Mouse (Mus musculus): ENCODE measurements around the gene Cyth4. TPM values are rescaled to one million over a fixed set of nuclear protein-coding genes. Genes with fewer than 3 reads are reported as not detected.
A peak's percentile ranks its signal among the peaks of the same experiment; 100 is the strongest.

The Cyth4 gene
- polyA plus RNA-seq (2015; fragmentation: Nextera tagmentation; extraction: Ambion mirVana), result 6.7 and 7.0 TPM in 2 replicates

DNA sequence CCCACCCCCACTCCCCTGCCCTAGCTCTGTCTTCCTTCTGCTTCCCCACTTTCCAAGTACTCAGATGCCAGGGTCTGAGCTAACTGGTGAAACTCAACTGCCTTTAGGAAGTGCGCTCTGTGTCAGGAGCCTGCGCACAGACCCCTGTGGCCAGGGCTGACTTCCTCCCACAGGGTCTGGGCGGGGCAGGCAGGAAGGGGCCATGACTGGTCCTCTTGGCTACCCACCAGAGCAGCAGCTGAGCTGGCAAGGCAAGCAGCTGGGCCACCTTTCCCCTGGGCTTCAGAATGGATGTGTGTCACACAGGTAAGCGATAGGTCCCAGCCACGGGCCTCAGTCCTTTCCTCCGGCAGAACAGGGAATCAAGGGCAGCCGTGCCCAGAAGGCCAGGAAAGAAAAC, at the start of gene Cyth4:
Cyth4 (plus strand) TSS at position 134 of the 400 bp plus-strand sequence.
- ATAC-seq (ENCODE audit: low FRiP score, low read depth), result 0 out of 2 replicates have a peak, but pooled peaks have one; percentile 19
- H3K9ac ChIP-seq, result no peak within 1 kb of the TSS
- no peaks in the 10 kb centered on the region for H3K4me1 ChIP-seq (replicated peaks)
- H3K36me3 ChIP-seq, result no peaks in the 10 kb centered on the region
- no peaks in the 10 kb centered on the region for H3K27me3 ChIP-seq
- H3K4me2 ChIP-seq, result no peak within 1 kb of the TSS
- no peak within 1 kb of the TSS for H3K4me3 ChIP-seq
- H3K9me3 ChIP-seq, result no peaks in the 10 kb centered on the region
- WGBS, result 86% methylated on average over 7 of the region's 7 CpGs
- no peak within 1 kb of the TSS for H3K27ac ChIP-seq (replicated peaks)

DNA sequence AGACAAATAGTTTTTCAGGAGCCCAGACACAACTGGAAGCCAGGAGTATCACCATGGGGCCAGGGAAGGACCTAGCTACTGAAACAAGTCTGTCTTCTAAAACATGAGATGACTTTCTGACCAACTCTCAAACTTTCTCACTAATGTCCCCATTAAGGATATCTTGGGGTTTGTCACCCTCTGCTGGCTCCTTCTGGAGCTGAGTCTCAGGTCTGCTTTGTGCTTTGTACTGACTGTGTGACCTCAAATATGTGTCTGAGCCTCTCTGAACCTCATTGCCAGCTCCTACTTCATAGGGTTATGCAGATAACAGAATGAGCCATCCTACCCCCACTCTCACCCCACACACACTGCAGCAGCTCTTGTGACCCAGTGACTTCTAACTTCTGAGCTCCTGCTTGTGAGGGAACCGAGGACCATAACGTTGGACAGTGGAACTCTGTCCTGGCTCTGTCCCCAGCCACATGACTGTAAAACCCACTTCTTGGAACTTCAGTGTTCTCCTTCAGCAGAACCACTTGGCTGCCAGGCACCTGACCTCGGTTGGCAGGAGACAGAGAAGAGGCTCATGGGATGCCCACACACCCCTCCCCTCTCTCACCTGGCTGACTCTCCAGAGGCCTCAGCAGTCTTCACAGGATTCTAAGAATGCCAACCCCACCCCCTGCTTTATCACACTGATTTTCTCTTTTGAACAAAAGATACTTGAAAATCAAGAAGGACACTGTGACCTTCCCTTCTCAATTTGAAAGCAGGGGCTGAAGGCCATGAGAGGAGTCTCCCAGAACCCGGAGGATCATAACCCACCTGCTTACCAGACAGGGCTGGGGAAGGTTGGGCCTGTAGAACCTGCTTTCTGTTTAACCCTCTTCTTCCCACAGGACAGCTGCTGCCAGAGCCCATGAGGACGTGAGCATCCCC, 49.2 kb upstream of the Cyth4 start:
- no peak overlapping the region for H3K4me2 ChIP-seq
- peaks cover 15% of the 10 kb centered on the region for H3K4me1 ChIP-seq (replicated peaks)
- ATAC-seq (ENCODE audit: low FRiP score, low read depth), result no peak
- WGBS, result 49% methylated on average over 5 of the region's 5 CpGs
- no peaks in the 10 kb centered on the region for H3K36me3 ChIP-seq
- H3K9ac ChIP-seq, result no peak overlapping the region
- no peaks in the 10 kb centered on the region for H3K27me3 ChIP-seq
- peaks cover 4% of the 10 kb centered on the region; the same call in 1 of the 2 replicates for H3K9me3 ChIP-seq
- no peak overlapping the region for H3K4me3 ChIP-seq
- H3K27ac ChIP-seq (replicated peaks), result no peak overlapping the region

- 35% methylated on average over 3 of the region's 3 CpGs for WGBS
- Histone ChIP-seq H3K36me3 (no peaks in the 10 kb centered on the region), H3K9ac (no peak overlapping the region)
Measured at GRCm38 (mm10) chr15:78548336-78548665, 48.5 kb upstream of the Cyth4 start.

GRCm38 (mm10) chr15:78548711-78549110, 48.1 kb upstream of the Cyth4 start:
- Histone ChIP-seq H3K9ac (no peak overlapping the region), H3K27ac (replicated peaks) (no peak overlapping the region), H3K9me3 (peaks cover 4% of the 10 kb centered on the region; the same call in 1 of the 2 replicates), H3K4me1 (replicated peaks) (peaks cover 15% of the 10 kb centered on the region), H3K36me3 (no peaks in the 10 kb centered on the region), H3K27me3 (no peaks in the 10 kb centered on the region), H3K4me2 (no peak overlapping the region), H3K4me3 (no peak overlapping the region)
- ATAC-seq (ENCODE audit: low FRiP score, low read depth), result no peak
- WGBS, result 65% methylated on average over 8 of the region's 8 CpGs

More at GRCm38 (mm10) chr15:78548336-78548665, 48.5 kb upstream of the Cyth4 start:
- Histone ChIP-seq H3K4me2 (no peak overlapping the region), H3K9me3 (peaks cover 4% of the 10 kb centered on the region; the same call in 1 of the 2 replicates), H3K27me3 (no peaks in the 10 kb centered on the region), H3K27ac (replicated peaks) (no peak overlapping the region), H3K4me3 (no peak overlapping the region), H3K4me1 (replicated peaks) (peaks cover 15% of the 10 kb centered on the region)
- ATAC-seq (ENCODE audit: low FRiP score, low read depth), result no peak

- ATAC-seq (ENCODE audit: low FRiP score, low read depth), result no peak
- Histone ChIP-seq H3K9ac (no peak overlapping the region), H3K36me3 (no peaks in the 10 kb centered on the region), H3K9me3 (peaks cover 4% of the 10 kb centered on the region; the same call in 1 of the 2 replicates), H3K27me3 (no peaks in the 10 kb centered on the region), H3K4me3 (no peak overlapping the region), H3K27ac (replicated peaks) (no peak overlapping the region), H3K4me1 (replicated peaks) (peaks cover 12% of the 10 kb centered on the region), H3K4me2 (no peak overlapping the region)
- WGBS, result 81% methylated on average over 4 of the region's 4 CpGs
Measured at GRCm38 (mm10) chr15:78549189-78549734, 47.6 kb upstream of the Cyth4 start.

DNA sequence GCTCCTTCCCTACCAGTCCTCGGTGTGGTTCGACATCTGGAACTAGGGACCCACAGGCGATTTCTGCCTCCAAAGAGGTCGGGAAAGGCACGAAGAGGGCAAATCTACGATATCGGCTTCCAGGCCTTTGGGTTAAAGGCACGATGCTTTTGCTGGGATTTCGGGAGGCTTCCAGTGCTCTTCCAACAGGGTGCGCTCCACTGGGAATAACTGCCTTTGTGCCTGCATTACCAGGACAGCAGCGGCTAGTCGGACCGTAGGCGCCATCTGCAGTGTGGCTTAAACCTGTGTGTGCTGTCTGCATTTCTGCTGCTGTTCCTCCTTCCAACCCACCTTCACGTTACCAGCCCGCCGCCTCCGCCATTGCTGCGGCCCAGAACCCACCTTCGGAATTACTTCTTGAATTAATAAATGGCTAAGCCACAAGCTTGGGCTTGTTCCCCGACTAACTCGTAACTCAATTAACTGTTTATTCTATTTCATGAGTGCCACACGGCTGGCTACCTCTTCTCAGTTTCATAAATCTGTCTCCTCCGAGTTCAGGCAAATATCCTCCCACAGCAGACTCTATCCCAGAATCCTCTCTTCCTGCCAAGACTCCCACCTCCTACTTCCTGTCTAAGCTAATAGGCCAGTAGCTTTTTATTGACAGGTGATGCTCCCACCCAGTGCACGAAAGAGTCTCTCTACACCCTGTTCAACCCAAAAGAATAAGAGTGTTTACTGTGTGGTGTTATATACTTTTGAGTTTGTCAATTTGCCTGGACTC, 42.1 kb upstream of the Cyth4 start:
- Histone ChIP-seq H3K9me3 (peaks cover 4% of the 10 kb centered on the region; the same call in 1 of the 2 replicates), H3K27ac (replicated peaks) (no peak overlapping the region), H3K4me2 (peak overlapping the region; percentile 16), H3K4me3 (0 out of 2 replicates have a peak overlapping the region, but pooled peaks have one; percentile 10), H3K9ac (no peak overlapping the region), H3K36me3 (no peaks in the 10 kb centered on the region), H3K27me3 (no peaks in the 10 kb centered on the region), H3K4me1 (replicated peaks) (no peaks in the 10 kb centered on the region)
- WGBS, result 64% methylated on average over 25 of the region's 25 CpGs
- no peak for ATAC-seq (ENCODE audit: low FRiP score, low read depth)

- Histone ChIP-seq H3K9me3 (no peaks in the 10 kb centered on the region), H3K4me1 (replicated peaks) (no peaks in the 10 kb centered on the region), H3K36me3 (no peaks in the 10 kb centered on the region), H3K27ac (replicated peaks) (no peak overlapping the region), H3K27me3 (no peaks in the 10 kb centered on the region), H3K9ac (no peak overlapping the region), H3K4me2 (no peak overlapping the region), H3K4me3 (no peak overlapping the region)
- WGBS, result 70% methylated on average over 10 of the region's 10 CpGs
- ATAC-seq (ENCODE audit: low FRiP score, low read depth), result no peak
Measured at GRCm38 (mm10) chr15:78557693-78558535, 38.9 kb upstream of the Cyth4 start.

DNA sequence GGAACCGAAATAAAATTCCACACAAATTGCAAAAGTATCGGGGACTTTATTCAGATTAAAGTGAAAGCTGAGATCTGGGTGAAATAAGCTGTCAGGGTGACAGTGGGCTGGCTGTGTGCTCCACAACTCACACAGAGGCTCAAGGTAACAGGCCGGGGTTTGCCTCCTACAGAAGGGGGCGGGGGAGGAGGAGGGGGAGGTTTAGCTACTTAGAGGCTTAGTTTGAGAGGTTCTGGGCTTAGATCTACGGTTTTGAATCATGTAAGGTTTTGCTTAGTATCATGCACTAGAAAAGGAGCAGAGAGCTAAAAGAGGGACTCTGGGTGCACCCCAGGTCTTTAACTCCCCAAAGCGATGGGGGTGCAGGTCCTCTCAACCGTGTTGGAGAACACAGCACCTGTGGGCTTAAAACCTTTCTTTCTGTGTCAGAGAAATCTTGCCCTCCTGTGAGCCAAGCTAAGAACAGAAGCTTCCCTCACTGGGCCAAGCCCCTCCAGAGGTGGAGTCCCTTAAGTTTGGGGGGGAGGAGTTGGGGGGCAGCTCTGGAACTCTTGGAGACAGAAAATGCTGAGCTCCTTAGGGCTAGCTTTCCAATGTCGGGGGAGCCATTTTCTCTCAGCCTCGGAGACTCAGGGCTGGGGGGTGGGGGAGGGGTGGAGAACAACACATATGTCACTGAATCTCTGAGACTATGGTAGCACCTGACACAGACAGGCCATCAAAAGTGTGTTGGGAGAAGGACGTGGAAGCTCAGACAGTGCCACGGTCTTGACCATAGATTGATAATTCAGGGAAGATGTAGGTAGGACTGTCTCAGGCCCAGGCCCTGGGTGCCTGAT, 37.5 kb upstream of the Cyth4 start:
- Histone ChIP-seq H3K4me1 (replicated peaks) (no peaks in the 10 kb centered on the region), H3K4me3 (no peak overlapping the region), H3K9ac (no peak overlapping the region), H3K27me3 (no peaks in the 10 kb centered on the region), H3K9me3 (no peaks in the 10 kb centered on the region), H3K36me3 (no peaks in the 10 kb centered on the region), H3K27ac (replicated peaks) (no peak overlapping the region), H3K4me2 (no peak overlapping the region)
- no peak for ATAC-seq (ENCODE audit: low FRiP score, low read depth)
- 67% methylated on average over 11 of the region's 11 CpGs for WGBS

- no peaks in the 10 kb centered on the region for H3K27me3 ChIP-seq
- no peak overlapping the region for H3K4me2 ChIP-seq
- no peaks in the 10 kb centered on the region for H3K36me3 ChIP-seq
- no peak for ATAC-seq (ENCODE audit: low FRiP score, low read depth)
- no peak overlapping the region for H3K4me3 ChIP-seq
- no peak overlapping the region for H3K9ac ChIP-seq
- H3K9me3 ChIP-seq, result no peaks in the 10 kb centered on the region
- 96% methylated on average over 3 of the region's 3 CpGs for WGBS
- H3K4me1 ChIP-seq (replicated peaks), result no peaks in the 10 kb centered on the region
- H3K27ac ChIP-seq (replicated peaks), result no peak overlapping the region
Measured at GRCm38 (mm10) chr15:78563344-78563743, 33.5 kb upstream of the Cyth4 start.

DNA sequence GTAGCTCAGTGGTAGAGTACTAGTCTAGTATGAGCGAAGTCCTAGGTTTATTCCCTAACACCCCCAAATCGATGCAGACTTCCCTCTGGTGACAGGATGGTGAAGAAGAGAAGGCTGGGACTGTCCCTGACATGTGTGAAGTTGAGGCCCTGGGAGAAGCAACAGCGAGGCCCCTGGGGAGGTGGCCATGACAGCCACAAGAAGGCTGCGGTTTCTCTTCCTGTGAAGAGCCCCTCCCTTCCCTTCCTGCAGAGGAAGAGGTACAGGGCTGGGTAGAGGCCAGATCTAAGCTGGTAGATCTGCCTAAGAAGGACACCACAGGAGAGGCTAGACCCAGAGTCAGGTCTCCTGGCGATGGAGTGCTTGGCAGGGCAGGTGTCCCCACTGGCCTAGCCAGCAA, 32.9 kb upstream of the Cyth4 start:
- H3K4me1 ChIP-seq (replicated peaks), result no peaks in the 10 kb centered on the region
- ATAC-seq (ENCODE audit: low FRiP score, low read depth), result no peak
- H3K27me3 ChIP-seq, result no peaks in the 10 kb centered on the region
- H3K9ac ChIP-seq, result no peak overlapping the region
- no peaks in the 10 kb centered on the region for H3K36me3 ChIP-seq
- WGBS, result 89% methylated on average over 5 of the region's 5 CpGs
- H3K4me2 ChIP-seq, result no peak overlapping the region
- no peak overlapping the region for H3K27ac ChIP-seq (replicated peaks)
- H3K4me3 ChIP-seq, result no peak overlapping the region
- H3K9me3 ChIP-seq, result no peaks in the 10 kb centered on the region
